Mouse (Mus musculus) liver, adult 2 months (tissue): Measurements from ENCODE around the gene Mgrn1.

Experiments used
- CTCF ChIP-seq: fragments of 200-500 bp; IDR thresholded peaks from 2 replicates; pipeline ENCODE4 v1.5.1; 2011; ENCODE audit warnings: low read depth, low read length, control low read depth
- POLR2A ChIP-seq: fragments of 200-500 bp; IDR thresholded peaks from 2 replicates; pipeline ENCODE4 v1.6.1; 2011; ENCODE audit warnings: low read length, control low read depth; ENCODE audit not compliant: insufficient read depth; ENCODE audit errors: extremely low read depth

DNA sequence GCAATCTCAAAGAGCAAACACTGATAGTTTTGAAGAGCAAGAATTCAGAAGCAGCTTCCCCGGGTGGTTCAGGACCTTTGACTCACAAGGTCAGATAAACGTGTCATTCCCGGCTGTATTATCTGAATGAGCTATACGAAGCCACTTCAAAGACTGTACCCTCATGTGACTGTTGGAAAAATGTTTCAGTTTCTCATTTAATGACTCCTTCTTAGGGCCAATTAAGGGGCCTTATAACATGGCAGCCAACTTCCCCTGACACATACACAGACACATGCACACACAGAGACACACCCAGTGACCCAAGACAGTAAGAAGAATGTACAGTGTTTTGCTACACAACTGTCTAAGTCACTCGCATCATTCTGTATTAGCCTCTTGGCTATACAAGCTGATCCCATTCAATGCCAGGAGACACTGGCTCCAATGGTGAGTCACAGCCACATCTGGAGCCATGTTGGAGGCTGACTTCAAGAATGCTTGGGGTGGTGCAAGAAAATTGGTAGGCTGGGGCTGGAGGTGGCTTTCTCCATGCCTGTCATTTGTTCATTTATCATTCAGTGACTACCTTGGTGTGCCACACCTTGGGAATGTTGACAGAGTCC is 30.9 kb upstream of the Mgrn1 start:
- TF ChIP-seq POLR2A (no peak), CTCF (no peak)
